1 mouse cellular context compared by ENCODE assay signal in genomic region chr19:6240136-6240535, GRCm38 (mm10).
TF ChIP-seq lines count a peak whose summit lies in the region.

No protein-coding gene starts in this region.

TF ChIP-seq in ES-E14, 5 proteins besides CTCF, POLR2A, EP300 and RAD21:
- TF ChIP-seq ZC3H11A (IDR thresholded peaks at IDR 0.05; ENCODE audit: borderline replicate concordance, low read depth, low read length) = no peak
- no peak for TF ChIP-seq ZNF384 (IDR thresholded peaks at IDR 0.05; ENCODE audit: low read depth, low read length)
- no peak for TF ChIP-seq CHD2 (IDR thresholded peaks at IDR 0.05; ENCODE audit: low read depth, low read length)
- TF ChIP-seq HCFC1 (IDR thresholded peaks at IDR 0.05; ENCODE audit: borderline replicate concordance, insufficient read depth, low read length) = no peak
- TF ChIP-seq MAFK (IDR thresholded peaks at IDR 0.05; ENCODE audit: insufficient read depth, low read depth, low read length) = no peak
